Mouse (Mus musculus): ENCODE measurements around the gene Fbxl22.

DNA sequence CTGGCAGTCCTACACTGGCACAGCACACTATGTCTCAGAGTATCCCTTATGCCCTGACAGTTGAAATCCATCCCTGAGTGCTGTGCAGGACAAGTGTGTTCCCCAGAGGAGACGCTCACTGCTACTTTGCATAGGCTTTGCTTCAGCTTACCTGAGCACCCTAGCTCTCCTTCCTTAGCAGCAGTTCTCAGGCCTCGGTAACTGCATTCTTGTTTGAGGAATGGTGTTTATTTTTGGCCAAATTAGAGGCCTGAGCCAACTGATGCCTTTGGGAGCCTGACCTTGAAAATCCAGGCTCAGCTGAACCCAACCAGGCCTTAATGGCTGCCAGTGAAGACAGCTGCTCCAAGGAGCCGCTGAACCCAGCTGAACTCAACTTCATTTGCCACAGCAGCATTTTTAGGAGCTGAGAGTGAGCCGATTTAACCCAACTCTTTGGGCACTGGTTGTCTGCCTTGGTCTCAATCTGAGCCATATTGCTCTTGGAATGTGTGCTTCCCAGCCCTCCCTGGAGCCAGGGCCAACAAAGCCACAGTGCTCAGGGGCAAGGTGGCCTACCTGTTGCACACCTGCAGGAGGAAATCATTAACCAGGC is 635 bp downstream of the Fbxl22 start:
- TF ChIP-seq GATA1 (IDR thresholded peaks at IDR 0.05; ENCODE audit: borderline replicate concordance, low read length) (no peak), FLI1 (IDR thresholded peaks at IDR 0.05; ENCODE audit: low read length) (no peak)
